Mouse (Mus musculus): ENCODE results near the gene Gm11238.
"Not testable (repeated sequence)": the region's sequence is repeated elsewhere in the genome, so short reads cannot be mapped to it uniquely, and the experiment has no call there.

- TF ChIP-seq CTCF (IDR thresholded peaks at IDR 0.05; ENCODE audit: borderline replicate concordance, control insufficient read depth, extremely low read depth, insufficient read depth, low read length, poor library complexity); POLR2A (IDR thresholded peaks at IDR 0.05; ENCODE audit: control insufficient read depth, extremely low read depth, insufficient read depth, low read length, poor library complexity): not testable (repeated sequence)
These were observed 15.0 kb downstream of the Gm11238 start, which contains the start of gene Gm11237 for GRCm38 (mm10) chr4:73622684-73623083.

Measured in thymus, adult 2 months (tissue).